Mouse (Mus musculus) spleen, adult 2 months (tissue): ENCODE measurements at regions not wholly inside any gene's neighbourhood (a gene's known extent, or its start where the extent isn't known, plus 50 kb on each side); places are given as distances from the start of the nearest gene placed in this dataset.
"Not testable (repeated sequence)": the region's sequence is repeated elsewhere in the genome, so short reads cannot be mapped to it uniquely, and the experiment has no call there.

Experiments used
- DNase-seq, 2 experiments: peaks; one replicate each; pipeline versions ENCODE4 v3.0.0 to v3.0.0-alpha.2; 2012 to 2021; ENCODE audit warnings: low spot score in 2 of 2, low read depth in 1 of 2
- H3K27ac ChIP-seq: fragments of 200-500 bp; 2 replicates; pipeline ENCODE4 v1.5.1; 2012; ENCODE audit warnings: low read length, inconsistent platforms; ENCODE audit not compliant: insufficient read depth
- H3K27me3 ChIP-seq: fragments of 200-500 bp; 2 replicates; pipeline ENCODE4 v1.6.1; 2012; ENCODE audit warnings: mild to moderate bottlenecking, moderate library complexity, low read length, inconsistent platforms; ENCODE audit not compliant: control insufficient read depth, insufficient read depth
- H3K36me3 ChIP-seq: fragments of 200-500 bp; 2 replicates; pipeline ENCODE4 v1.6.1; 2012; ENCODE audit warnings: mild to moderate bottlenecking, low read length, inconsistent platforms; ENCODE audit not compliant: control insufficient read depth, insufficient read depth
- H3K4me1 ChIP-seq: fragments of 200-500 bp; 2 replicates; pipeline ENCODE4 v1.6.1; 2011; ENCODE audit warnings: inconsistent platforms; ENCODE audit not compliant: control insufficient read depth, insufficient read depth, insufficient read length
- H3K4me3 ChIP-seq: fragments of 200-500 bp; 2 replicates; pipeline ENCODE4 v1.5.1; 2011; ENCODE audit warnings: mild to moderate bottlenecking, inconsistent platforms; ENCODE audit not compliant: insufficient read depth, insufficient read length; ENCODE audit errors: extremely low read depth
- CTCF ChIP-seq: fragments of 200-500 bp; IDR thresholded peaks from 2 replicates; pipeline ENCODE4 v1.5.1; 2011; ENCODE audit warnings: mild to moderate bottlenecking, inconsistent platforms; ENCODE audit not compliant: insufficient read depth, insufficient read length, insufficient replicate concordance; ENCODE audit errors: extremely low read depth
- POLR2A ChIP-seq: fragments of 200-500 bp; IDR thresholded peaks from 2 replicates; pipeline ENCODE4 v1.6.1; 2011; ENCODE audit warnings: low read depth, low read length, inconsistent platforms
- WGBS: fragments of 180-500 bp; shearing (Covaris S2); methylation state at CpG from one replicate; pipeline ENCODE4 v1.1.7; 2018; 5-methylcytosine and 5-hydroxymethylcytosine counted together

DNA sequence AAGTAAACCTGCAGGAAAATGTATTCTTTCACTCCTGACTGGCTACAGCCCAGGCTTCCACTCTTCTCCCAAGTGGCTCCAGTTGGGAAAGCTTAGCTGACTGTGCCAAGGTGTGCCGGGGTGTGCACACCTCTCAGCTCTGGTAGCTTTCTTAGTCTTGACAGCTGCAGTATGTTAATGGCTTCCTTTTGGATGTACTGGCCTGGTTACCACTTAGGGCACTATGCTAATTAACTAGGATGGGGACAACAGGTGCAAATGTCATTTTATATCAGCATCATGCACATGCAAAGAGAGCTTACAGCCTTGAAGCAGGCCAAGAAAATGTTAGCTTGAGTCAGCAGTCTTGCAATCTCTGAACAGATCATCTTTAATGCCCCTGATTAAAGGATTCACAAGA is 111.2 kb downstream of the Pou4f1 start:
- no peak for DNase-seq
- WGBS: 86% methylated on average over 1 of the region's 1 CpGs
- Histone ChIP-seq H3K27ac (no peak overlapping the region), H3K4me1 (no peaks in the 10 kb centered on the region), H3K27me3 (no peaks in the 10 kb centered on the region), H3K36me3 (no peaks in the 10 kb centered on the region), H3K4me3 (no peak overlapping the region)
- TF ChIP-seq CTCF (no peak), POLR2A (no peak)

DNA sequence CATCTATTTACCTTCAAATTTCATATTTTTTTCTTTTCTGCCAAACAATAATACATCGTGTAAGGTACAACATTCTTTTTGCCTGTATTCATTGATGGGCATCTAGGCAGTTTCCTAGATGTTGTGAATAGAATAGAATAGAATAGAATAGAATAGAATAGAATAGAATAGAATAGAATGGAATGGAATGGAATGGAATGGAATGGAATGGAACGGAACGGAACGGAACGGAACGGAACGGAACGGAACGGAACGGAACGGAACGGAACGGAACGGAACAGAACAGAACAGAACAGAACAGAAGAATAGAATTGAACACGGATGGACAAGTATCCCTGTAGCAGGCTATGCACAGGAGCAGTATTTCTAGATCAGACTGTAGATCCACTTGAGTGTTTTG is 131.0 kb downstream of the Pou4f1 start:
- not testable (repeated sequence) for H3K27me3 ChIP-seq, H3K4me1 ChIP-seq, H3K36me3 ChIP-seq, H3K27ac ChIP-seq, DNase-seq
- H3K4me3 ChIP-seq: peak overlapping the region; percentile 12; the same call in 1 of the 2 replicates
- WGBS: 91% methylated on average over 15 of the region's 15 CpGs

DNA sequence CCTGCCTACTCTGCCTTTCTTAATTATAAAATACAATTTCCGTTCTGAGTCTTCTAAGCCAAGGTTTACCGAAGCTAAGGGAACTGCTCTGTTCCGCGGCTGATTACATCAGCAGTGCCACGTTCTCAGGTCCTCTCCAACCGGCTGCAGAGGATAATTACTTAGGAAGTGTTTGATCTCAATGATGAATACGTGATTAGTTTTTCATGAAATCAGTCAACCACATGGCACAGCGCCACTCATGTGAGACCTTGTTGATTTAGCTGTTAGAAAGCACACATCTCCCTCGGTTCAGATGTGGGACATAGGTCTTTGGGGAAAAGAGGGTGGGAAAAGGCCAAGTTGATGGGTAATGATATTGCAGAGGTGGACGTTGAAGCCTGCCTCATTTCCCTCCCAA is 141.7 kb downstream of the Pou4f1 start:
- TF ChIP-seq POLR2A (no peak), CTCF (no peak)
- Histone ChIP-seq H3K4me3 (no peak overlapping the region), H3K27ac (no peak overlapping the region), H3K36me3 (no peaks in the 10 kb centered on the region), H3K27me3 (no peaks in the 10 kb centered on the region), H3K4me1 (no peaks in the 10 kb centered on the region)
- DNase-seq: no peak
- 83% methylated on average over 10 of the region's 10 CpGs for WGBS

DNA sequence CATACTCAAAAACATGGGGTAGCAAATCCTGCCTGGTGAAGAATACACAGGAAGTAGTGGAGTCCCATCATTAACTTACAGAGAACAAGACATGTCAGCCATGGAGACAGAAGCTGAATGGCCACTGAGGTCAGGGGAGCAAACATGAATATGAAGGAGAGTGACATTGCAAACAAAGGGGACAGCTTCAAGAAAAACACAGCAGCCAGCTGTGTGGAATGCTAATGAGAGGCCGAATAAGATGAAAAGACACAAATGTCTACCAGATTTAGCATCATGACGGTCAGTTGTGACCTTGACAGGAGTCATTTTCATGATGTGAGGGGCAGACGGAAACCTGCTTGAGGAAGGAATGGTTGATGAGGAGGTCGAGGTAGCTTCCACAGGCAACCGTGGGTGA is 167.7 kb downstream of the Pou4f1 start:
- H3K4me3 ChIP-seq: no peak overlapping the region
- TF ChIP-seq CTCF (no peak), POLR2A (no peak)
- H3K36me3 ChIP-seq: no peaks in the 10 kb centered on the region
- DNase-seq: no peak
- H3K27me3 ChIP-seq: no peaks in the 10 kb centered on the region
- H3K4me1 ChIP-seq: no peaks in the 10 kb centered on the region
- 86% methylated on average over 5 of the region's 5 CpGs for whole genome bisulfite sequencing
- no peak overlapping the region for H3K27ac ChIP-seq

DNA sequence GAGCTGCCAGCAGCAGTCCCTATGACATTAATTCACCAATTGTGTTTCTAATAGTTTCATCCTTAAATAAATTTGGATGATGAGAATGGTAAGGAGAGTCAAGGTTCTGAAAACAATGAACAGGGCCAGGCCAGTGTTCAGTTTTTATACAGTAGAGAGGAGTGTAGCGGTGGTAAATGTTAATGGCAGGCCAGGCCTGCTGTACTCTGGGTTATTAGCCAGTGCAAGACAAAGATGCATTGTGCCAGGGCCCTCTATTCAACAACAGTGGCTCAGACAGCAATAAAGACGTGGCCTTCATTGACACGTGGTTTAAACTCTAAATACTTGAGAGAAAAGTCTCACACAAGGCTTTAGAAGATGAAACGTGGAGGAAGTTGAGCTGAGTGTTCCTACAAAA is 169.5 kb downstream of the Pou4f1 start:
- no peak for DNase-seq
- no peak overlapping the region for H3K27ac ChIP-seq
- H3K4me3 ChIP-seq: no peak overlapping the region
- TF ChIP-seq CTCF (no peak), POLR2A (no peak)
- no peaks in the 10 kb centered on the region for H3K4me1 ChIP-seq
- 60% methylated on average over 4 of the region's 4 CpGs for WGBS
- no peaks in the 10 kb centered on the region for H3K36me3 ChIP-seq
- H3K27me3 ChIP-seq: no peaks in the 10 kb centered on the region

DNA sequence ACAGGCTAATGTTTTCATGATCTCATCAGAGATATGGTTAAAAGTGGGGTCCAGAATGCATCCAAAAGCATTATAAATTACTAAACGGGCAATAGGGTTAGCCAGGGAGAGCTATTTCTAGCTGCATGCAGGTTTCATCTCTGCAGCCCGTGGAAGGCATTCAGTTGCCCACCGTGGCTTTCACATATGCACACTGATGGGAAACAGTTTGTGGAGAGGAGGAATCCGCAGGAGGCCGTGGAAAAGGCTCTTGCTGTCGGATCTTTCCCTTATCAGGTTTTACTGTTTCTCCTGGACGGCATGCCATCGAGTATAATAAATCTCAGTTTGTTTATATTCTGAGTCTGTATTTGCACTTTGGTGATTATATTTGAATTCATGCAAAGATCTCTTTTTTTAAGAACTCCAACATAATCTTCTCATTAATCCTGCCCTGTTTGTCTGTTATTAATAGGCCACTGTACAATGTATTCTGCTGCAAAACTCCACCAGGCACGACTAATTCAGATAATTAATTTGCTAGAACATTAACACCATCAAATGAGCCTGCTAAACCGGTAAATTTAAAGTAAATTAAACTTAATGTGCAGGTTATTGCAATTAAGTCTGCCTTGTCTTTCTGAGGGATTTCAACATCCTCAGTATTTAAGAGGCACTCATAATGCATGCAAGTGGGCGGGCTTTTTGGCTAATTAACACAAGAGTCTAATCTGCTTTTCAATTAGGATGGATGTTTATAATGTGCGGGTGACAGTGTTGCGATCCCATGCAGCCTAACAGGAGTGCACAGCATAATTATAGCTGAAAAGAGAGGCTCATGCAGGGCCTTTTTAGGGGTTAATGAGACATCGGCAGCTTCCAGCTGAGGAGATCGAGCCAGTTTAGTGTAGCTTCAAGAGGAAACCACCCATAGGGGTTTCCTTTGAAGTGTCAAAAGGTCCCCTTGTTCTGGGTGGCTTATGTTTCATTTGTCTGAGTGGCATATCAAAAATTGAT is 170.2 kb downstream of the Pou4f1 start:
- 79% methylated on average over 15 of the region's 15 CpGs for WGBS
- no peaks in the 10 kb centered on the region for H3K36me3 ChIP-seq
- TF ChIP-seq CTCF (no peak), POLR2A (no peak)

DNA sequence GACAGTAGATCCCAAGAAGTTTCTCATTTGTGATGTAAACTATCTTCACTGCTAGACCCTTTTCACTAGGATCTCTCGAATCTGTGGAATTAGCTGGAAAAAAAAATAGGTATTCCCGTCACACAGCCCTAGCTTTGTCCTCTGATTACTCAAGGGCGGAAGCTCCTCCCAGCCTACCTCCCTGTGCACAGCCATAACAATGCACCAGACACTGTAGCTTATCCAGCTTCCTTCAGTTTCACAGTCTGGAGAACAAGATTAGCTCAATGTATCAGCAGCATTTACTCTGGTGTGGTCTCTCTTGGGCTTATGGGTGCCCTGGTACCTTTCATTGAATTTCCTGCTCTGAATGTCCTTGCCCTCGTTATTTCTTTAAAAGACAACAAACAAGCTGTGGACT is 174.0 kb downstream of the Pou4f1 start:
- Histone ChIP-seq H3K27me3 (no peaks in the 10 kb centered on the region), H3K4me3 (no peak overlapping the region), H3K27ac (no peak overlapping the region), H3K36me3 (no peaks in the 10 kb centered on the region), H3K4me1 (no peaks in the 10 kb centered on the region)
- 49% methylated on average over 4 of the region's 4 CpGs for WGBS
- TF ChIP-seq POLR2A: no peak
- no peak for TF ChIP-seq CTCF
- DNase-seq: no peak

More for the DNA sequence above, 170.2 kb downstream of the Pou4f1 start:
- H3K4me3 ChIP-seq: no peak overlapping the region
- DNase-seq: no peak
- no peaks in the 10 kb centered on the region for H3K27me3 ChIP-seq
- H3K27ac ChIP-seq: no peak overlapping the region
- H3K4me1 ChIP-seq: no peaks in the 10 kb centered on the region
